Mouse (Mus musculus): ENCODE data around the gene Metap1d. TPM values are rescaled to one million over a fixed set of nuclear protein-coding genes. Genes with fewer than 3 reads are reported as not detected.

Metap1d gene
- polyA plus RNA-seq, 1 experiment from 2014 or later: 21.7 TPM

- no peak for ATAC-seq
Measured at GRCm38 (mm10) chr2:71435440-71435839, 17.6 kb upstream of the Metap1d start.

GRCm38 (mm10) chr2:71443376-71443775, 9.7 kb upstream of the Metap1d start:
- no peaks in the 10 kb centered on the region for H3K4me1 ChIP-seq (ENCODE audit: insufficient read depth)
- no peak for TF ChIP-seq EP300 (IDR thresholded peaks at IDR 0.05; ENCODE audit: low read depth)
- no peak for TF ChIP-seq CTCF (IDR thresholded peaks at IDR 0.05; ENCODE audit: low read depth)
- H3K27ac ChIP-seq (ENCODE audit: low read depth): no peak overlapping the region
- H3K9ac ChIP-seq (replicated peaks): no peak overlapping the region
- 65% methylated on average over 2 of the region's 2 CpGs for WGBS (ENCODE audit: insufficient replicate concordance)
- no peak for DNase-seq
- H3K27me3 ChIP-seq (ENCODE audit: insufficient read depth, low read length): no peaks in the 10 kb centered on the region
- no peaks in the 10 kb centered on the region for H3K9me3 ChIP-seq (ENCODE audit: low read length)
- no peak overlapping the region for H3K4me3 ChIP-seq (ENCODE audit: low read depth, low read length)
- ATAC-seq: no peak
- peaks cover 20% of the 10 kb centered on the region for H3K36me3 ChIP-seq (replicated peaks; ENCODE audit: insufficient read depth, low read length)
- no peak overlapping the region for H3K4me2 ChIP-seq (ENCODE audit: low read depth, low read length)

More at GRCm38 (mm10) chr2:71435440-71435839, 17.6 kb upstream of the Metap1d start:
- Histone ChIP-seq H3K36me3 (replicated peaks; ENCODE audit: insufficient read depth, low read length) (peaks cover 45% of the 10 kb centered on the region), H3K9ac (replicated peaks) (no peak overlapping the region), H3K9me3 (ENCODE audit: low read length) (no peaks in the 10 kb centered on the region), H3K27ac (ENCODE audit: low read depth) (no peak overlapping the region), H3K4me2 (ENCODE audit: low read depth, low read length) (no peak overlapping the region), H3K4me3 (ENCODE audit: low read depth, low read length) (no peak overlapping the region), H3K4me1 (ENCODE audit: insufficient read depth) (no peaks in the 10 kb centered on the region), H3K27me3 (ENCODE audit: insufficient read depth, low read length) (no peaks in the 10 kb centered on the region)
- no peak for TF ChIP-seq CTCF (IDR thresholded peaks at IDR 0.05; ENCODE audit: low read depth)
- no peak for TF ChIP-seq EP300 (IDR thresholded peaks at IDR 0.05; ENCODE audit: low read depth)
- no peak for DNase-seq
- WGBS (ENCODE audit: insufficient replicate concordance): 67% methylated on average over 4 of the region's 4 CpGs

- 68% methylated on average over 17 of the region's 17 CpGs for WGBS (ENCODE audit: insufficient replicate concordance)
Measured at GRCm38 (mm10) chr2:71445536-71446196, 7.4 kb upstream of the Metap1d start.

GRCm38 (mm10) chr2:71449604-71450003, 3.5 kb upstream of the Metap1d start:
- Histone ChIP-seq H3K4me3 (ENCODE audit: low read depth, low read length) (no peak overlapping the region), H3K36me3 (replicated peaks; ENCODE audit: insufficient read depth, low read length) (no peaks in the 10 kb centered on the region), H3K27ac (ENCODE audit: low read depth) (no peak overlapping the region), H3K4me2 (ENCODE audit: low read depth, low read length) (no peak overlapping the region), H3K4me1 (ENCODE audit: insufficient read depth) (peaks cover 3% of the 10 kb centered on the region; the same call in 1 of the 2 replicates), H3K27me3 (ENCODE audit: insufficient read depth, low read length) (no peaks in the 10 kb centered on the region), H3K9me3 (ENCODE audit: low read length) (no peaks in the 10 kb centered on the region), H3K9ac (replicated peaks) (no peak overlapping the region)
- DNase-seq (no peak), ATAC-seq (no peak)
- TF ChIP-seq EP300 (IDR thresholded peaks at IDR 0.05; ENCODE audit: low read depth): no peak
- peak; percentile 48 for TF ChIP-seq CTCF (IDR thresholded peaks at IDR 0.05; ENCODE audit: low read depth)
- 5% methylated on average over 2 of the region's 2 CpGs for WGBS (ENCODE audit: insufficient replicate concordance)

More at GRCm38 (mm10) chr2:71445536-71446196, 7.4 kb upstream of the Metap1d start:
- Histone ChIP-seq H3K9ac (replicated peaks) (no peak overlapping the region), H3K4me1 (ENCODE audit: insufficient read depth) (no peaks in the 10 kb centered on the region), H3K4me3 (ENCODE audit: low read depth, low read length) (no peak overlapping the region), H3K36me3 (replicated peaks; ENCODE audit: insufficient read depth, low read length) (peaks cover 7% of the 10 kb centered on the region), H3K27ac (ENCODE audit: low read depth) (no peak overlapping the region), H3K27me3 (ENCODE audit: insufficient read depth, low read length) (no peaks in the 10 kb centered on the region), H3K9me3 (ENCODE audit: low read length) (no peaks in the 10 kb centered on the region), H3K4me2 (ENCODE audit: low read depth, low read length) (no peak overlapping the region)
- DNase-seq: no peak
- ATAC-seq: no peak
- no peak for TF ChIP-seq EP300 (IDR thresholded peaks at IDR 0.05; ENCODE audit: low read depth)
- no peak for TF ChIP-seq CTCF (IDR thresholded peaks at IDR 0.05; ENCODE audit: low read depth)

- H3K27ac ChIP-seq (ENCODE audit: low read depth): no peak overlapping the region
- whole genome bisulfite sequencing (ENCODE audit: insufficient replicate concordance): 69% methylated on average over 5 of the region's 5 CpGs
Measured at GRCm38 (mm10) chr2:71451761-71452160, 1.3 kb upstream of the Metap1d start.

GRCm38 (mm10) chr2:71453917-71454260, 813 bp downstream of the Metap1d start:
- no peaks in the 10 kb centered on the region for H3K9me3 ChIP-seq (ENCODE audit: low read length)
- TF ChIP-seq CTCF (IDR thresholded peaks at IDR 0.05; ENCODE audit: low read depth) (no peak), EP300 (IDR thresholded peaks at IDR 0.05; ENCODE audit: low read depth) (no peak)
- no peaks in the 10 kb centered on the region for H3K36me3 ChIP-seq (replicated peaks; ENCODE audit: insufficient read depth, low read length)
- peaks cover 3% of the 10 kb centered on the region; the same call in 1 of the 2 replicates for H3K4me1 ChIP-seq (ENCODE audit: insufficient read depth)
- ATAC-seq (no peak), DNase-seq (no peak)
- H3K9ac ChIP-seq (replicated peaks): peak overlapping the region; percentile 61
- H3K27ac ChIP-seq (ENCODE audit: low read depth): no peak overlapping the region; the same call in 1 of the 2 replicates
- 29% methylated on average over 4 of the region's 4 CpGs for WGBS (ENCODE audit: insufficient replicate concordance)
- peak overlapping the region; percentile 82 for H3K4me2 ChIP-seq (ENCODE audit: low read depth, low read length)
- H3K4me3 ChIP-seq (ENCODE audit: low read depth, low read length): peak overlapping the region; percentile 70
- no peaks in the 10 kb centered on the region for H3K27me3 ChIP-seq (ENCODE audit: insufficient read depth, low read length)

More at GRCm38 (mm10) chr2:71451761-71452160, 1.3 kb upstream of the Metap1d start:
- no peaks in the 10 kb centered on the region for H3K36me3 ChIP-seq (replicated peaks; ENCODE audit: insufficient read depth, low read length)
- ATAC-seq (no peak), DNase-seq (no peak)
- H3K27me3 ChIP-seq (ENCODE audit: insufficient read depth, low read length): no peaks in the 10 kb centered on the region
- H3K9ac ChIP-seq (replicated peaks): no peak overlapping the region
- H3K4me1 ChIP-seq (ENCODE audit: insufficient read depth): peaks cover 3% of the 10 kb centered on the region; the same call in 1 of the 2 replicates
- no peaks in the 10 kb centered on the region for H3K9me3 ChIP-seq (ENCODE audit: low read length)
- H3K4me3 ChIP-seq (ENCODE audit: low read depth, low read length): no peak overlapping the region
- H3K4me2 ChIP-seq (ENCODE audit: low read depth, low read length): no peak overlapping the region
- TF ChIP-seq EP300 (IDR thresholded peaks at IDR 0.05; ENCODE audit: low read depth) (no peak), CTCF (IDR thresholded peaks at IDR 0.05; ENCODE audit: low read depth) (peak; percentile 35)
